Mouse (Mus musculus) adrenal gland, adult 2 months (tissue): Measurements from ENCODE around the gene Spns1. TPM values are rescaled to one million over a fixed set of nuclear protein-coding genes. Genes with fewer than 3 reads are reported as not detected.
A peak's percentile ranks its signal among the peaks of the same experiment; 100 is the strongest.

ENCODE experiments used
- DNase-seq: peaks from one replicate; pipeline ENCODE4 v3.0.0; 2021
- polyA plus RNA-seq: library from polyadenylated mRNA; depleted of rRNA; stranded (reverse); fragments of >200 nt; gene quantifications from 2 replicates; pipeline ENCODE4 v1.2.3, GENCODE M21; 2012
- total RNA-seq, 2 experiments: library from RNA; stranded (reverse); gene quantifications; 2 replicates each; pipeline ENCODE4 v1.2.3; 2021

Gene Spns1
- total and polyA plus RNA-seq, 3 experiments, result 31.3 to 223 (median 39.0) TPM

DNA sequence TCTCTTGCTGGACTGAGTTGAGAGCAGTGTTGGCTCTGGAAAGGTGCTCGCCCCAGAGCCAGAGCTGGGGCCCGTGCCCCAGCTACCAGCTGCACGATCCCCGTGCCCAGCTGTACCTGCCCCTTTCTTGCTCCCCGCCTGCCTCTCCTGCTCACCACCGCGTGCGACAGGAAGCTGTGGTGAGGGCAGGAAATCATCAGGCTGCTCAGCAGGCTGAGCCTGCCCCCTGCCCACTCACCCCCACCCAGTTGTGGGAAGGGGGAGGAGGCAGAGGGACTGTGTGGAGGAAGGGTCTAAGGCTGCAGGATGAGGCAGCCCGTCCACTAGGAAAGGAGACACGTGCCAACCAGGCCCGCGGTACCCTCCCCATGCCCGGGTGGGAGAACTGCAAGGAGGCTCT lies 7.9 kb downstream of the Spns1 start, which contains the start of gene Lat:
TSS of gene Lat (minus strand) at position 178 of the 400 bp plus-strand sequence.
- DNase-seq, result no peak

DNA sequence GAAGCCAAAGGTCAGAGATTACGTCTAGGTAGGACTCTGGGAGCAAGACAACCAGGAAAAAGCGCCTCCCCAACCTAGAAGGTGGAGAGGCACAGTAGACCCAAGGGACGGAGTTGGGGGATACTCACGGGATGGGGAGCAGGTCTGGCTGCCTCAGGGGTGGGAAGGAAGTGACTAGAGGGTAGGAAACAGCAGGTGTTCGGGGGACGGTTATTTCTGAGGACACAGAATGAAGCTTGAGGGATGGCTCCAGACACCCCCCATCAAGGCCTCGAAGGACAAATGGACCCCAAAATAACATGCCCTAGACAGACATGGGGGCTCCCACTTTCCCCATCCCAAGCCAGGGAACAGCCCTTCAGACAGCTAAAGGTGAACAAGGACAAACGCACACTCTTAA lies 8.9 kb downstream of the Spns1 start:
- no peak for DNase-seq

DNA sequence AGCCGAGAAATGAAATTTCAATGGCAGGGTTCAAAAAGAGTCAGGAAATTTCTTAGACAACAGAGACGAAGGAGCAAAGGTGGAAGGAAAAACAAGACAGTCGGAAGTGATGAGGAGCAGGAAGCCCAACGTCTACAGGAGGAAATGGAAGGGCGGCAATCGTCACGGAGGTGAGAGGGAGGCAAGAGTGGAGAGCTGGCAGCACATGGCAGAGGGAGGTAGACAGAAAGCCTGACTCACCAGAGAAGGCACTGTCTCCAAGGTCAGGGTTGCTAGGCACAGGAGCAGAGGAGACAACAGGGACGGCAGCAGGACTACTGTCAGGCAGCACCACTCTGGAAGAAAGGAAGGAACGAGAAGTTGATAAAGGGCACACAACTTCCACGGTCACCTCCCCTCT lies 9.6 kb downstream of the Spns1 start:
- peak; percentile 53 for DNase-seq

DNA sequence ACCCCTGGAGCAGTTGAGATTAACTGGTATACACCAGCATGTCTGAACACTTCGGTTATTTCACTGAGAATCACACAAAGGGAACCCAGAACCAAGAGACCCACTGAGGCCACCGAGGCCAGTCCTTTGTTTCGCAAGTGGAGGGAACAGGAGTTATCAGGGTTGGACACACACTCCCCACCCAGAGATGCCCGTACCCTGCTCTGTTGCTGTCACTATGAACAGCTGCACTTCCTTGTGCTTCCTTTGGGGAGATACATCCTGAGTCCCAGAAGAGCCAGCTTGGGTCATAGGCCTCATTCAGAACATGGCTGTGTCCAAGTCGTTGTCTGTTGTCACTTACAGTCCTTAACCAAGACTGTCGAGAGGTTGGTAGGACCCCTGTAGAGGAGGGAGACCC lies 14.2 kb downstream of the Spns1 start:
- no peak for DNase-seq

DNA sequence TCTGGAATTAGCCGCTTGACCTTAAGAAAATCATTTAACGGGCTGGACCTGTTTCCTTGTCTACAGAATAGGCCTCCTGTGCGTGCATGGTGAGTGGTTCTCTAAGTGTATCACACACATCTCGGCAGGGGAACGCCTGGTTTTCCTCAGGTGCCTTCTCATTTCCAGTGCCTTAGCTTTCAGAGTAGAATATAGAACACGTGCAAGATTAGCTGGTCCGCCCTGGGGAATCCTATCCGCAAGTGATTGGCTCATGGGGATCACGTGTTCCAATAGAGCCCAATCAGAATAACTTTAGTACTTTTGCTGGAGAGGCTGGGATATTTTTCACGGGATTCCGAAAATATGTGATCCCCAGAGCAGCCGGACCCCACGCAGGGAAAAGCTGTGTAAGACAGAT lies 18.2 kb downstream of the Spns1 start:
- no peak for DNase-seq

DNA sequence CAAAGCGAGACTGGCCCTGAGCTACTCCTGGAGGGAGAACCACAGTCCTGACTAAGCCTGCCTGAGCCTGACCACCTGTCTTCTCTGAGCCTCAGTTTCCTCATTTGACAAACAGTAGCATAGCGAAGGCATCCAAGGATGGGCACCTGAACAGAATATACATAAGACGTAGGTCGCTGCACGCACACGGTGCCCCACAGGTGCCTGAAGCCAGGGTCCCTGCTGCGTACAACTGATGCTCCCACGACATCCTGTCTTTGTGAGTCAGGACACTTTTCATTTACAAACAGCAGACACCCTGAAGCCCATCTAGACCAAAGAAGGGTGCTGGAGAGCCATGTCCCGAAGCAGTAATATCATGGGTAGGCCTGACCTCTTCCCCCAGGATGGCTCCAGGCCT lies 18.8 kb downstream of the Spns1 start:
- no peak for DNase-seq

DNA sequence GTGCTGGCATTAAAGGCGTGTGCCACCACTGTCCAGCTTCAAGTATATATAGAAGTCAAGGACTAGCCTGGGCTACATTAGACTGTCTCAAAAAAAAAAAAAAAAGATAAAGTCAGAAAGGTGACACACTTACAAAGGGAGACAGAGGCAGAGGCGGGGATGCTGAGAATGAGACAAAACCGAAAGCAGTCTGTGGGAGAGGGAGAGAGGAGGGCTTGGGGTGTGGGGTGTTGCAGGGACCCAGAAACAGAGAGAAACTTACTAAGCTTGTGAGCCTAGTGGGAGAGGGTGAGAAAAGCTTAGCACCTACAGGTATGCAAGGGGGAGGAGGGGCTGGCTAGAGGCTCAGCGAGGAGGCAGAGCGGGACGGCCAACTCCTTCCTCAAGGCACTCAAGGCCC lies 19.4 kb downstream of the Spns1 start:
- DNase-seq, result no peak

DNA sequence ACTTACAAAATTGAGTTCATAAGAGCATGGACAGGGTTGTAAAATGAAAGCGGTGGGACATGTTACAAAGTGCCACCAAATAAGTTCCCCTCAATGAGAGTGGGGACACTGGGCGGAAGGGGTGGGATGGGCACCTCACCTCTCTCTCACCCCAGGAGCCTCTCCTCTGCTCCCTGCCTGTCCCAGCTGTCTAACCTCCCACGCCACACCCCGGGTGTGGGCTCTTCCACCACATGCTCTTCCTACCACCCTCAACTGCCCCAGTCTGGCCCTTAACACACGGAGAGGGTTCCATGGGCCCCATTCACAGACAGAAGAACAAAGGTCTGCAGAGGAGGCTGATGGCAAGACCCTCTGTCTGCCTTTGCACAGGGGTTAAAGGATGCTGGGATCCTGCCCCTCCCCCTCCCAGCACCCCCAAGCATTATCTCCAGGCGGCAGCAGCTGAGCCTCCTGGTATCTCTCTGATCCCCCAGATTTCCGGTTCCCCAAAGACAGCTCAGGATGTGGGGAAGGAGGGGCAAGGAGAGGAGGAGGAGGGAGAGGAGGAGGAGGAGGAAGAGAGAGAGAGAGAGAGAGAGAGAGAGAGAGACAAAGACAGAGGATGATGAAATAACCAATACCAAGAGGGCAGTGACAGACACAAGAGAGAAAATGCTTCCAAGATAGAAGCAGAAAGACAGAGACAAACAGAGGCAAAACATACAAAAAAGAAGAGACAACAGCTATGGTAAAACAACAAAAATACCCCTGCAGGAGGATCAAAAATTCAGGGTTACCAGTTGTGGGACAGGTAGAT lies 20.3 kb downstream of the Spns1 start:
- no peak for DNase-seq

DNA sequence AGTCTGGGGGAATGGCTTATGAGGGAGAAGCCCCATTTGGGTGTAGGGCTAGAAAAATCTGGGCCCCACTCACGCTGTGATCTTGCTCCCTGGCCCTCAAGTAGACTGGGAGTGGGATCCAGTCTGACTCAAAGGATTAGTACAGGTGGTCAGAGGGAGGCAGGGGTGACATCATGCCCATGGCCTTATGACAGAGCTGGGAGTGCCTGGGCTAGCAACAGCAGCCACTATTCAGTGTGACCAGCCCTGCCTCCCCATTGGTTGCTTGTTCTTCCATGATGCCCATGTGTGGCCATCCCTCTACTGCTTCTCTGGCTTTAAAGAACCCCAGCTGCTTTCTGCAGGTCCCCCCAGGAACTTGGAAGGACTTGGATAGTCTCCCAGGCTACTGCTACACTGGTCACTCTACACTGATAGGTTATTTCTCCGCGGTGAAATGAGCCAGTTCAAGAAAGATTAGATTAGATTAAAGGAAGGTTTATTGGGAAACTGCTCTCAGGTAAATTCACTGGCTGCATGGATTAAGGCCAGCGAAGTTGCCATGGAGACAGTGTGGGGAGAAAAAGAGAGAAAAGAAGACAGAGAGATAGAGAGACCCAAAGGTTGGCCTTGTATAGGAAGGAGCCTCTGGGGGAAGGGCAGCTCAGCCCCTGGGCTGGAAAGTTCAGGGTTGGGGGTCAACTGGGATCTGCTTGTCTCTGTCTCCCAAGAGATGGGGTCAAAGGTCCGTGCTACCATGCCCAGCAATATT lies 21.2 kb downstream of the Spns1 start:
- no peak for DNase-seq

DNA sequence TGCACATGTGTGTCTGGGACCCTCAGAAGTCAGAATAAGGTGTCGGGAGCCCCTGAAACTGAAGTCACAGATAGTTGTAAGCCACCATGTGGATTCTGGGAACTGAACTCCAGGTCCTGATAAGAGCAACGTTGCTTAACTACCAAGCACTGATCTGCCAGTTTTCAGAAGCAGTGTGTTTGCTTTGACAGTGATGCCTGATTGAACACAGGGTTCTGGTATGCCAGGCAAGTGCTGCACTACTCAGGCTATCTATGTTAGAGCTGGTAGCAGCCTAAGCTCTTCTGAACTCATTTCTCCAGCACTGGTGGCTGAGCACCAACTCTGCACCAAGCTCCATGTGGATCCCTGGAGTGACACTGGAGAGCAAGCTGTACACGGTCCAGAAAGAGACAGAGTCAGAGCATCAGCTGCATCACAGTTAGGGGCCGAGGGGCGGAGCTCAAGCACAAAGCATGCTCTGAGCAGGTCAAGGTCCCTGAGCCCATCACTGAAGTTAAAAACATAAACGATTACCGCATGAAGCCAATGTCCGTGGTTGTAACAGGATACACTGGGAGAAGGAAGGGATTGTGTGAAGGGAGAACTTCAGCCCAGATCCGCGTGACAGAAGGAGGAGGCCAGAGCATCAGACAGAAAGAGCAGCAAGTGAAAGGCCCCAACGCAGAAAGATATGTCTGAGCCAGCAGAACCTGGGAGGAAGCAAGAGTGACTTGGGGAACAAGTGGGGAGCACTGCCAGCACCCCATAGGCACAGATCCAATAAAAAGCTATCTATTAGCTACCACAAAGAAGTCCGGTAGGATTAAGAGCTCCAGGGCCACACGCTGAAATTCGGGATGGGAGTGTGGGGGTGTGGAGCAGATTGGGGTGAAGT lies 22.3 kb downstream of the Spns1 start:
- no peak for DNase-seq

DNA sequence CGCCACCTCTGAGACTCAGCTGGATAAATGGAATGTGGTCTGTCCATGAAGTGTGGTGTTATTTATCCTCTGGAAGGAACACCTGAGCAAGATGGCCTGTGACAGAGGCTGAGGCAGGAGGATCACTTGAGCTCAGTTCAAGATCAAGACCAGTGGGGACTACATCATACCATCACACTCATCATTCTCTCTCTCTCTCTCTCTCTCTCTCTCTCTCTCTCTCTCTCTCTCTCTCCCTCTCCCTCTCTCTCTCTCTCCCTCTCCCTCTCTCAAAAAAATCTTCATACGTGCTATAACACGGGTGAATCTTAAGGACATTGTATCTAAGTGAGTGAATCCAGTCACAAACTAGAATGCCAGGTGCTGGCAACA lies 23.3 kb downstream of the Spns1 start:
- DNase-seq, result no peak

DNA sequence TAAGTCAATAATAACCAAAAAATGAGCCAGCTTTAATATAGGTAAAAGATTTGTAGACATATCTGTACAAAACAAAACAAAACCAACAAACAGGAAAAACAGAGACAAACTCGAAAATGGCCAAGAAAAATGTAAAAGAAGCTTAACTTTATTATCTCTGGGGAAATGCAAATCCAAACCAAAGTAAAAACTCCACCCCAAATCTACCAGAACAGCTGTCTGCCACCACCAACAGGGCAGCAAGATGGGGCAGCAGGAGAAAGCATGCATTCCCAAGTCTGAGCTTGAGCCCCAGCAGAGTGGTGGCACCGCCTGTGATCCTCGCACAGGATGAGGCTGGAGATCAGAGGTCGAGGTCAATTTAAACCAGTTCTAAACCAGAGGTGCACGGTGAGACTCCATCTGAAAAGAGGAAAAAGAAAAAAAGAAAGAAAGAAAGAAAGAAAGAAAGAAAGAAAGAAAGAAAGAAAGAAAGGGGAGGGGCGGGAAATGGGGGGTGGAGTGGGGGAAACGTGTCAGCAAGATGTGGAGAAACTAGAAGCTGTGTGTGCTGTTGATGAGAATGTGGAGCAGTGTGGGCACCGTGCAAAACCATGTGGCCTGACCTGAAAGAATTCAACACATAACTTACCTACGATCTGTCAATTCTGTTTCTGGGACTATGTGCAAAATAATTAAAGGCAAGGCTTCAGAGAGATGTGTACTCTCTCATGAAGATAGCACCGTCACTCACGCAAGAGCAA lies 23.8 kb downstream of the Spns1 start:
- DNase-seq, result no peak

DNA sequence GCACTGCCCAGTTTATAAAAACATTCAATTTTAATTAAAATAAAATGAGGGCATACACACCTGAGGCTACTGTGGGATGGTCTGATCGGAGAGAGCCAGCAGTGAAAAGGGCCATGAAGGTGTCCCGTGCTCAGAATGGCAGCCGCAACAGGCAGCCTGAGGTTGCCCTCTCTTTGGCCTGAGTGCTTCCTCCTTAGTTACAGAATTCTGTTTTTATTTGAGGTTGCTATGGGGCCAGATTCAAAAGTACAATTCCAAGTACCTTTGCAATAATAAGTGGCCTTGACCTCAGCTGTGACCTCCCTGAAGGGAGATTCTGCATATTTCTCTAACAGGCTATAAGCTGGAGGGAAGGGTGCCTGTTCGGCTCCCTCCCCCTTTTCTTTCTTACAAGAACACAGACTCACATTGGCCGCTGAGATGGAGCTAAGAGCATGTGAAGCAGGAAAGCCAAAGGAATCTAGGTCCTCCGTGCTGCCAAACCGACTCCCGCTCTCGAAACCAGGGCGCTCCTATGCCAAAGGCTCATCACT lies 25.8 kb downstream of the Spns1 start:
- DNase-seq, result no peak

DNA sequence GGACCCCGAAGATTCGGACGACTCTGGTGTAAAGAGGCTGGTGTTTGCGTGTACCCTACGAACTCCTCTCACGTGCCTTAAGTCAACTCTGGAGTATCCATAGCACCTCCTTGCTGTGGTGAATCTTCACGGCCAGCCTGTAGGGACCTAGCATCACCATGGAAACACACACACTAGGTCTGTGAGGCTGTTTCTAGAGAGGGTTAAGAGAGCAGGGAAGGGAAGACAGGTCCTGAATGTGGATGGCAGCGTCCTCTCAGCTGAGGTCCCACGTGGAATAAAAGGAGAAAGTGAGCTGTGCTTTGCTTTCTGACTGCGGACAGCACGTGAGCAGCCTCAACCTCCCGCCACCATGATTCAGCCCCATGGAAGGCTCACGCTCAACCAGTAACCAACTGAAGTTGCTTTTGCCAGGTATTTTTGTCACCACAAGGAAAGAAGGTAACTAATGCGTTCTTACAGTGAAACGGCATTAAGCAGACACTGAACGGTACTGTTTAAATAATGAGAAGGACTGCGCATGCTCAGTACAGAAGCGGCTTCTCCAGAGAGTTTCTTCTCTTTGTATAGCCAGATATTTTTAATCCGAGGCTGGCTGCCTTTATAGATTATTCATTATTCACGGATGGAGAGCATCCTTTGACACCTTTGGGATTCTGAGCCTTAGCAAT lies 26.4 kb downstream of the Spns1 start:
- DNase-seq, result no peak

DNA sequence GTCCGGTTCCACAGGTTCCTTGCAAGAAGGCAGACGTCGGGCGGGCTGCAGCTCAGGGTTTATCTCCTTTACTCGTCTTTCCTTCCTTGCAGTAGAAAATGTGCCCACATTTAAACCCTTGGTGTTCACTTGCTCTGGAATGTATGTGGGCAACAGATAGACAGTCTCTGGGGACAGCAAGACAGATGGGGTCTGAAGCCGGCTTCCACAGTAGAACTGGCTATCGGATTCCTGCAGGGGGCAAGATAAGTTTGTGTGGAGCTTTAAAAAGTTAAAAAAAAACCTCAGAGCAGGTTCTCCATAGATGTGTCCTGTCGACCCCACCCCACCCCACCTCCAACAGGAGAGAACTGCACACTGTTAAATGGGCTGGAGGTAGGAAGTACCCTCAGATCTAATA lies 29.0 kb downstream of the Spns1 start:
- DNase-seq, result no peak

DNA sequence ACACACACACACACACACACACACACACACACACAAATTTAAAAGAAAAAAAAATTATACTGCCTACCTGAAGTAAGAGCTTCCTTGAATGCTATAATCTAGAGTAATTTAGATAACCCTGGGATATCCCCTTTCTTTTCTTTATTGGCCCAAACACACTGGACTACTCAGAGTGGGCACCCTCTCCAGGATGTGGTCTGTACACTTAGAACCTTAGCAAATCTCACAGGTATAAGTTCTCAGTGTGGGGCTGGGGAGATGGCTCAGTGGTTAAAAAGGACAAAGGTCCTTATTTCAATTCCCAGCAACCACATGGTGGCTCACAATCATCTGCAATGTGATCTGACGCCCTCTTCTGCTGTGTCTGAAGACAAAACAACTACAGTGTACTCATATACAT lies 30.2 kb downstream of the Spns1 start:
- no peak for DNase-seq

DNA sequence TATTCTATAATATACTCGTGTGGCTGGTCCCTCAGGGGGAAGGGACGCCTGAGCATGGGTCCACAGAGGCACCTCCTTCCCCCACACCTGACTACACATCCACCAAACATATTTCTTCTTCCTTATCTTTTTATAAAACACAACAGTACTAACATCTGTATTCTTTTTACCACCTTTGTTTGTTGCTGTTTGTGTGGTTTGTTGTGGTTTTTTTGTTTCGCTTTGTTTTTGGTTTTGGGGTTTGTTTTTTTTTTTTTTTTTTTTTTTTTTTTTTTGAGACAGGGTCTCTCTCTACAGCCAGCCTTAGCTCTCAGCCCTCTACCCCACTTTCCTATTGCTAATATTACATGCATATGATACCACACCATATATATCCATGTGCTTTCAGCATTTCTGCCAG lies 31.3 kb downstream of the Spns1 start:
- DNase-seq, result no peak

DNA sequence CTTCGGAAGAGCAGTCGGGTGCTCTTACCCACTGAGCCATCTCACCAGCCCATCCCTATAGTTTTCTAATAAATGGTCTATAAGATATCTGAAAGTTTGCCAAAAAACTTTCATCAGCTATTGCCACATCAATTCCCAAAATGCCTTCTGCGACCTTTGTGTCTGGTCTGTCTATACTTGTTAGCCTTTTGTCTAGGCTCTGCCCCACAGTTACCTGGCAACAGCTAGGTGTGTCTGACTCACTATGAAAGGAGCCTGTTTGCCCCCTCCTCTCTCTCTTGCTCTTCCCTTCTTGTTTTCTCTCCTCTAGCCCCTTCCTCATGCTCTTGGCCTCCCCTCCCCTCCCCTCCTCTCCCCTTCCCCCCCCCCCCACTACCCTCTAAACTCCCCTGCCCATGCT lies 31.7 kb downstream of the Spns1 start:
- no peak for DNase-seq

DNA sequence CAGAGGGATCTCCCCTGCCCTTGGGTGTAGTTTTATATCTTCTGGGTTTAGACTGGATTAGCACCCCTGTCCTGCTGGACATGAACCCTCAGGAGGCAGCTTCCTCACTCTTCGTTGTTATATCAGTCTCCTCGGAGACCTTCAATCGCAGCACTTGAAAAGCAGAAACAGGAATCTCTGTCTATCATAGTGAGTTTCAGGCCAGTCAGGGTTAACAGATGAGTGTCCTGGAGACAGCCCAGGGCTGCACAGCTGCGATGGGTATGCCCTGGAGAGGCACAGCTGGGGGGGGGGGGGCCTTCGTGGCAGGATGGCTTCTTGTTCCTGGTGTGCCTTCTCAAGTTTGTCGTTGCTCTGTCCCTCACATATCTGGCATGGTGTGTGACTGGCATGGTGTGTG lies 36.4 kb downstream of the Spns1 start:
- no peak for DNase-seq

DNA sequence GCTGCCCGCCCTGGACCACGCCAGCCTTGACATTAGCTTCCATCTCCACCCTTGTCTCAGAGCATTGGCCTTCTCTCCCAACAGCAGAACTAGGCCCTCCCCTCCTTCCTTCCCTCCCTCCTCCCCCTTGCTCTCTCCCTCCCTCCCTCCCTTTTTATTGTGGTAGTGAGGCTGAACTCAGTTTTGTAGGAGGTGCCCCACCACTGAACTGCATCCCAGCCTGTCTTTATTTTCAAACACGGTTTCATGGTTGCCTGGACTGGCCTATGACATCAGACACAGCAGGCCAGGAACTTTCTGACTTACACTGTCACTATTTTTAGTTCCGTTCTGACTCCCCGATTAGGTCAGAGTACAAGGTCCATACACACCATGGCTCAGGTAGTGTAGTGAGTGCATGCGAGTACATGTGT lies 37.0 kb downstream of the Spns1 start:
- no peak for DNase-seq

DNA sequence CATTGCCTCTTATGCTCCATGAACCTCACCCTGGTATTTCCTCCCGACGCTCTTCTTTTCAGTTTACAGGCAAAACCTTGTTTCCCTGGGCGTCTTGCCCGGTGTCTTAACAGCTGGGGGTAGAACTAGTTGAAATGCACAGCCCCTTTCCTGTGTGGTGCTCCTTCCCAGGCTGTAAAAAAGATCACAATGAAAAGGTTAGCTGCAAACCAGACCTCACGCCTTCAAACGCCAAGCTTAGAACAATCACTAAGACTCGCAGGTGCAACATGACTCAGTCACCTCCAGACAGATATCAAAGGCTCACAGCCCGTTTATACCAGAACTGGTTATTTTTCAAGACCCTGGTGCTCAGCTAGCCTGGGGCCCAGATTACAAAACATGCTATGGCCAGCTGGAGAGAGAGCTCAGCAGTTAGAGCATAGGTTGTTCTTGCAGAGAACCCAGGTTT lies 37.7 kb downstream of the Spns1 start:
- DNase-seq, result no peak
